Mouse (Mus musculus): ENCODE results near the gene Smdt1. TPM values are rescaled to one million over a fixed set of nuclear protein-coding genes. Genes with fewer than 3 reads are reported as not detected.
"Not testable (repeated sequence)": the region's sequence is repeated elsewhere in the genome, so short reads cannot be mapped to it uniquely, and the experiment has no call there.

Smdt1 gene
- total RNA-seq, 2 experiments from 2014 or later, result 149 to 152 TPM

GRCm38 (mm10) chr15:82364561-82364960, 25.8 kb downstream of the Smdt1 start:
- DNase-seq (ENCODE audit: low spot score in 2 of 2), result not testable (repeated sequence)

- DNase-seq (ENCODE audit: low spot score in 2 of 2), result no peak
These were observed 29.4 kb downstream of the Smdt1 start for GRCm38 (mm10) chr15:82368146-82368545.

GRCm38 (mm10) chr15:82368851-82369250, 30.1 kb downstream of the Smdt1 start:
- DNase-seq (ENCODE audit: low spot score in 2 of 2), result no peak

- DNase-seq (ENCODE audit: low spot score in 2 of 2), result no peak
These were observed 33.7 kb downstream of the Smdt1 start for GRCm38 (mm10) chr15:82372446-82372845.

GRCm38 (mm10) chr15:82372991-82373390, 34.2 kb downstream of the Smdt1 start:
- DNase-seq (ENCODE audit: low spot score in 2 of 2), result no peak

GRCm38 (mm10) chr15:82374437-82374836, 35.7 kb downstream of the Smdt1 start:
- DNase-seq (ENCODE audit: low spot score in 2 of 2), result no peak

- DNase-seq (ENCODE audit: low spot score in 2 of 2), result no peak
These were observed 37.1 kb downstream of the Smdt1 start for GRCm38 (mm10) chr15:82375855-82376254.

- DNase-seq (ENCODE audit: low spot score in 2 of 2), result peak; percentile 55 to 82
These were observed 37.8 kb downstream of the Smdt1 start for GRCm38 (mm10) chr15:82376393-82377138.

- DNase-seq (ENCODE audit: low spot score in 2 of 2), result no peak
These were observed 38.9 kb downstream of the Smdt1 start for GRCm38 (mm10) chr15:82377701-82378100.

GRCm38 (mm10) chr15:82378261-82379180, 39.8 kb downstream of the Smdt1 start:
- DNase-seq (ENCODE audit: low spot score in 2 of 2), result peak in 1 of 2 experiments; percentile 34

- DNase-seq (ENCODE audit: low spot score in 2 of 2), result no peak
These were observed 40.7 kb downstream of the Smdt1 start for GRCm38 (mm10) chr15:82379511-82379870.

GRCm38 (mm10) chr15:82379871-82380713, 41.3 kb downstream of the Smdt1 start, which contains the start of gene Cyp2d22:
TSS of gene Cyp2d22 (minus strand) at chr15:82380260.
- DNase-seq (ENCODE audit: low spot score in 2 of 2), result peak in 1 of 2 experiments; percentile 30

- DNase-seq (ENCODE audit: low spot score in 2 of 2), result no peak
These were observed 41.9 kb downstream of the Smdt1 start for GRCm38 (mm10) chr15:82380714-82381062.

GRCm38 (mm10) chr15:82382441-82382840, 43.7 kb downstream of the Smdt1 start:
- no peak for DNase-seq (ENCODE audit: low spot score in 2 of 2)

- no peak for DNase-seq (ENCODE audit: low spot score in 2 of 2)
These were observed 47.0 kb downstream of the Smdt1 start for GRCm38 (mm10) chr15:82385729-82386128.

GRCm38 (mm10) chr15:82389916-82390315, 51.2 kb downstream of the Smdt1 start:
- not testable (repeated sequence) for DNase-seq (ENCODE audit: low spot score in 2 of 2)

GRCm38 (mm10) chr15:82393922-82394321, 55.2 kb downstream of the Smdt1 start, which contains the start of gene Cyp2d11:
TSS of gene Cyp2d11 (minus strand) at chr15:82394022.
- not testable (repeated sequence) for DNase-seq (ENCODE audit: low spot score in 2 of 2)

- not testable (repeated sequence) for DNase-seq (ENCODE audit: low spot score in 2 of 2)
These were observed 57.2 kb downstream of the Smdt1 start for GRCm38 (mm10) chr15:82395955-82396354.
